Mouse (Mus musculus) heart, embryonic 12.5 days (tissue): Measurements from ENCODE around the gene Gm6583. TPM values are rescaled to one million over a fixed set of nuclear protein-coding genes. Genes with fewer than 3 reads are reported as not detected.

Experiments
- polyA plus RNA-seq: library from polyadenylated mRNA; unstranded; fragments of >200 nt; fragmentation: Nextera tagmentation; extraction: Ambion mirVana; gene quantifications from 2 replicates; pipeline ENCODE4 v1.2.1, GENCODE M21; 2016

Gm6583 gene
- polyA plus RNA-seq, 1 experiment from 2014 or later: 0.10 TPM

Other genes with a start within 250 kb of the Gm6583 start
- gene Cryba4, start 103.5 kb downstream of the Gm6583 start, polyA plus RNA-seq: 0.57 and 0.64 TPM in 2 replicates
- 0.46 and 0.67 TPM in 2 replicates for gene Crybb1, start 100.2 kb downstream of the Gm6583 start, polyA plus RNA-seq
- 34.4 and 36.4 TPM in 2 replicates for gene Tpst2, start 79.3 kb downstream of the Gm6583 start, polyA plus RNA-seq
- 21.6 and 22.3 TPM in 2 replicates for gene Tfip11, start 29.7 kb downstream of the Gm6583 start, polyA plus RNA-seq
- gene Srrd, start 13.0 kb downstream of the Gm6583 start, polyA plus RNA-seq: 23.8 and 25.2 TPM in 2 replicates
- gene Hps4, start 12.9 kb downstream of the Gm6583 start, polyA plus RNA-seq: 19.0 and 20.2 TPM in 2 replicates
- 3.0 and 3.4 TPM in 2 replicates for gene Asphd2, start 38.8 kb upstream of the Gm6583 start, polyA plus RNA-seq
- gene Gm6588, start 93.4 kb upstream of the Gm6583 start, polyA plus RNA-seq: not detected in 2 replicates
- gene Sez6l, start 221.2 kb upstream of the Gm6583 start, polyA plus RNA-seq: 0.31 and 0.48 TPM in 2 replicates